Mouse (Mus musculus): ENCODE data around the gene Fto. TPM values are rescaled to one million over a fixed set of nuclear protein-coding genes. Genes with fewer than 3 reads are reported as not detected.

Fto gene
- polyA plus RNA-seq, 1 experiment from 2014 or later = 94.8 TPM

- no peaks in the 10 kb centered on the region for H3K9me3 ChIP-seq (replicated peaks; ENCODE audit: control insufficient read depth, low read length)
- H3K27ac ChIP-seq (replicated peaks; ENCODE audit: low read depth, low read length) = no peak overlapping the region
- ATAC-seq (replicated peaks; ENCODE audit: insufficient number of reproducible peaks, low FRiP score, low TSS enrichment, low read depth) = 0 out of 2 replicates have a peak, but pooled peaks have one; percentile 14
- no peak overlapping the region for H3K4me3 ChIP-seq (ENCODE audit: low read depth, low read length)
- no peaks in the 10 kb centered on the region; the same call in 1 of the 2 replicates for H3K27me3 ChIP-seq (ENCODE audit: control insufficient read depth, insufficient read depth, low read length)
- DNase-seq (ENCODE audit: low spot score) = no peak
- H3K9ac ChIP-seq (replicated peaks; ENCODE audit: low read length) = 0 out of 2 replicates have a peak overlapping the region, but pooled peaks have one; percentile 25
- H3K4me1 ChIP-seq (ENCODE audit: control insufficient read depth, insufficient read depth, low read length) = peaks cover 3% of the 10 kb centered on the region
- 13% methylated on average over 14 of the region's 14 CpGs for WGBS
- no peaks in the 10 kb centered on the region for H3K36me3 ChIP-seq (replicated peaks; ENCODE audit: control insufficient read depth, insufficient read depth, low read depth, low read length)
- H3K4me2 ChIP-seq (ENCODE audit: low read depth, low read length) = peak overlapping the region; percentile 13; the same call in 1 of the 2 replicates
Measured at GRCm38 (mm10) chr8:91629594-91629993, 316.3 kb downstream of the Fto start.

GRCm38 (mm10) chr8:91630320-91631033, 317.2 kb downstream of the Fto start:
- DNase-seq (ENCODE audit: low spot score) = no peak
- Histone ChIP-seq H3K36me3 (replicated peaks; ENCODE audit: control insufficient read depth, insufficient read depth, low read depth, low read length) (no peaks in the 10 kb centered on the region), H3K27ac (replicated peaks; ENCODE audit: low read depth, low read length) (no peak overlapping the region), H3K4me2 (ENCODE audit: low read depth, low read length) (no peak overlapping the region), H3K4me3 (ENCODE audit: low read depth, low read length) (no peak overlapping the region), H3K9ac (replicated peaks; ENCODE audit: low read length) (no peak overlapping the region), H3K4me1 (ENCODE audit: control insufficient read depth, insufficient read depth, low read length) (peaks cover 3% of the 10 kb centered on the region), H3K9me3 (replicated peaks; ENCODE audit: control insufficient read depth, low read length) (no peaks in the 10 kb centered on the region), H3K27me3 (ENCODE audit: control insufficient read depth, insufficient read depth, low read length) (no peaks in the 10 kb centered on the region; the same call in 1 of the 2 replicates)
- ATAC-seq (replicated peaks; ENCODE audit: insufficient number of reproducible peaks, low FRiP score, low TSS enrichment, low read depth) = no peak
- 58% methylated on average over 16 of the region's 16 CpGs for whole genome bisulfite sequencing

GRCm38 (mm10) chr8:91632411-91632810, 319.1 kb downstream of the Fto start:
- DNase-seq (ENCODE audit: low spot score) (no peak), ATAC-seq (replicated peaks; ENCODE audit: insufficient number of reproducible peaks, low FRiP score, low TSS enrichment, low read depth) (no peak)
- 87% methylated on average over 8 of the region's 8 CpGs for WGBS
- H3K4me3 ChIP-seq (ENCODE audit: low read depth, low read length) = no peak overlapping the region
- peaks cover 3% of the 10 kb centered on the region for H3K4me1 ChIP-seq (ENCODE audit: control insufficient read depth, insufficient read depth, low read length)
- H3K4me2 ChIP-seq (ENCODE audit: low read depth, low read length) = no peak overlapping the region
- no peak overlapping the region for H3K27ac ChIP-seq (replicated peaks; ENCODE audit: low read depth, low read length)
- H3K9me3 ChIP-seq (replicated peaks; ENCODE audit: control insufficient read depth, low read length) = no peaks in the 10 kb centered on the region
- no peak overlapping the region for H3K9ac ChIP-seq (replicated peaks; ENCODE audit: low read length)
- no peaks in the 10 kb centered on the region for H3K27me3 ChIP-seq (ENCODE audit: control insufficient read depth, insufficient read depth, low read length)
- no peaks in the 10 kb centered on the region for H3K36me3 ChIP-seq (replicated peaks; ENCODE audit: control insufficient read depth, insufficient read depth, low read depth, low read length)

GRCm38 (mm10) chr8:91635406-91635805, 322.1 kb downstream of the Fto start:
- no peaks in the 10 kb centered on the region for H3K36me3 ChIP-seq (replicated peaks; ENCODE audit: control insufficient read depth, insufficient read depth, low read depth, low read length)
- H3K4me2 ChIP-seq (ENCODE audit: low read depth, low read length) = no peak overlapping the region
- H3K27ac ChIP-seq (replicated peaks; ENCODE audit: low read depth, low read length) = no peak overlapping the region
- no peak for DNase-seq (ENCODE audit: low spot score)
- no peaks in the 10 kb centered on the region for H3K4me1 ChIP-seq (ENCODE audit: control insufficient read depth, insufficient read depth, low read length)
- 82% methylated on average over 4 of the region's 4 CpGs for WGBS
- no peaks in the 10 kb centered on the region for H3K9me3 ChIP-seq (replicated peaks; ENCODE audit: control insufficient read depth, low read length)
- H3K27me3 ChIP-seq (ENCODE audit: control insufficient read depth, insufficient read depth, low read length) = no peaks in the 10 kb centered on the region
- no peak for ATAC-seq (replicated peaks; ENCODE audit: insufficient number of reproducible peaks, low FRiP score, low TSS enrichment, low read depth)
- no peak overlapping the region for H3K9ac ChIP-seq (replicated peaks; ENCODE audit: low read length)
- no peak overlapping the region for H3K4me3 ChIP-seq (ENCODE audit: low read depth, low read length)

- no peaks in the 10 kb centered on the region for H3K36me3 ChIP-seq (replicated peaks; ENCODE audit: control insufficient read depth, insufficient read depth, low read depth, low read length)
- no peaks in the 10 kb centered on the region for H3K9me3 ChIP-seq (replicated peaks; ENCODE audit: control insufficient read depth, low read length)
- no peaks in the 10 kb centered on the region for H3K4me1 ChIP-seq (ENCODE audit: control insufficient read depth, insufficient read depth, low read length)
- H3K4me2 ChIP-seq (ENCODE audit: low read depth, low read length) = no peak overlapping the region
- ATAC-seq (replicated peaks; ENCODE audit: insufficient number of reproducible peaks, low FRiP score, low TSS enrichment, low read depth) (no peak), DNase-seq (ENCODE audit: low spot score) (no peak)
- H3K9ac ChIP-seq (replicated peaks; ENCODE audit: low read length) = no peak overlapping the region
- no peak overlapping the region for H3K27ac ChIP-seq (replicated peaks; ENCODE audit: low read depth, low read length)
- no peaks in the 10 kb centered on the region for H3K27me3 ChIP-seq (ENCODE audit: control insufficient read depth, insufficient read depth, low read length)
- WGBS = 43% methylated on average over 6 of the region's 6 CpGs
- H3K4me3 ChIP-seq (ENCODE audit: low read depth, low read length) = no peak overlapping the region
Measured at GRCm38 (mm10) chr8:91636887-91637286, 323.6 kb downstream of the Fto start.

- H3K36me3 ChIP-seq (replicated peaks; ENCODE audit: control insufficient read depth, insufficient read depth, low read depth, low read length) = no peaks in the 10 kb centered on the region
- H3K4me2 ChIP-seq (ENCODE audit: low read depth, low read length) = no peak overlapping the region
- no peaks in the 10 kb centered on the region for H3K9me3 ChIP-seq (replicated peaks; ENCODE audit: control insufficient read depth, low read length)
- ATAC-seq (replicated peaks; ENCODE audit: insufficient number of reproducible peaks, low FRiP score, low TSS enrichment, low read depth) (no peak), DNase-seq (ENCODE audit: low spot score) (no peak)
- no peaks in the 10 kb centered on the region for H3K27me3 ChIP-seq (ENCODE audit: control insufficient read depth, insufficient read depth, low read length)
- H3K9ac ChIP-seq (replicated peaks; ENCODE audit: low read length) = no peak overlapping the region
- 88% methylated on average over 9 of the region's 9 CpGs for WGBS
- H3K4me3 ChIP-seq (ENCODE audit: low read depth, low read length) = no peak overlapping the region
- H3K27ac ChIP-seq (replicated peaks; ENCODE audit: low read depth, low read length) = no peak overlapping the region
- no peaks in the 10 kb centered on the region for H3K4me1 ChIP-seq (ENCODE audit: control insufficient read depth, insufficient read depth, low read length)
Measured at GRCm38 (mm10) chr8:91637684-91638083, 324.4 kb downstream of the Fto start.

- H3K27me3 ChIP-seq (ENCODE audit: control insufficient read depth, insufficient read depth, low read length) = no peaks in the 10 kb centered on the region
- ATAC-seq (replicated peaks; ENCODE audit: insufficient number of reproducible peaks, low FRiP score, low TSS enrichment, low read depth) = no peak
Measured at GRCm38 (mm10) chr8:91638256-91638655, 324.9 kb downstream of the Fto start.

GRCm38 (mm10) chr8:91640471-91640870, 327.1 kb downstream of the Fto start:
- Histone ChIP-seq H3K27me3 (ENCODE audit: control insufficient read depth, insufficient read depth, low read length) (no peaks in the 10 kb centered on the region), H3K9me3 (replicated peaks; ENCODE audit: control insufficient read depth, low read length) (no peaks in the 10 kb centered on the region), H3K4me1 (ENCODE audit: control insufficient read depth, insufficient read depth, low read length) (no peaks in the 10 kb centered on the region), H3K4me3 (ENCODE audit: low read depth, low read length) (no peak overlapping the region), H3K9ac (replicated peaks; ENCODE audit: low read length) (no peak overlapping the region), H3K4me2 (ENCODE audit: low read depth, low read length) (no peak overlapping the region), H3K27ac (replicated peaks; ENCODE audit: low read depth, low read length) (no peak overlapping the region), H3K36me3 (replicated peaks; ENCODE audit: control insufficient read depth, insufficient read depth, low read depth, low read length) (no peaks in the 10 kb centered on the region)
- DNase-seq (ENCODE audit: low spot score) = no peak
- ATAC-seq (replicated peaks; ENCODE audit: insufficient number of reproducible peaks, low FRiP score, low TSS enrichment, low read depth) = no peak
- WGBS = 79% methylated on average over 7 of the region's 7 CpGs

More at GRCm38 (mm10) chr8:91638256-91638655, 324.9 kb downstream of the Fto start:
- Histone ChIP-seq H3K4me2 (ENCODE audit: low read depth, low read length) (no peak overlapping the region), H3K4me3 (ENCODE audit: low read depth, low read length) (no peak overlapping the region), H3K36me3 (replicated peaks; ENCODE audit: control insufficient read depth, insufficient read depth, low read depth, low read length) (no peaks in the 10 kb centered on the region), H3K9me3 (replicated peaks; ENCODE audit: control insufficient read depth, low read length) (no peaks in the 10 kb centered on the region), H3K9ac (replicated peaks; ENCODE audit: low read length) (no peak overlapping the region), H3K4me1 (ENCODE audit: control insufficient read depth, insufficient read depth, low read length) (no peaks in the 10 kb centered on the region), H3K27ac (replicated peaks; ENCODE audit: low read depth, low read length) (no peak overlapping the region)
- WGBS = 77% methylated on average over 12 of the region's 12 CpGs
- no peak for DNase-seq (ENCODE audit: low spot score)

Measured in embryonic facial prominence, embryonic 11.5 days (tissue).